28 mouse cellular contexts compared by ENCODE assay signal in the genomic region with DNA sequence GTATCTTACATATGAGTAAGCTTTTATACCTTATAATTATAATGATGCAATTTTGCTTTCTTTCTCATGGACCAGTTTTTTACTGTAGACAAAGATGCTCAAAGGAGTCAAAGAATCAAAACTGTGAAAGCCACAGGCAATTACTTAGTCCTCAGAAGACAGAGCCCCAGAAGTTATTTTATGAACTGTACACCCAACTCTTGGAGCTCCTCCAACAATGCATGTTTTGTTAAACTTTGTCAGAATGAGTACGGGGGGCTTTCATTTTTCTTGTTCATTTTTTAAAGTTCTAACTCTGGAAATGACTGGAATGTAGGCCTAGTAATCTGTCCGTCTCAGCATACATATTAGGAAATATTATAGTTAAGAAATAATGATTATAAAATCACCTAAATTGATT. TPM values are rescaled to one million over a fixed set of nuclear protein-coding genes. Genes with fewer than 3 reads are reported as not detected.
"Had no signal": no experiment of that assay in that cellular context is flagged by ENCODE, and none has a peak within 500 bp of the region (broad histone marks: within the 10 kb centered on the region; RNA-seq: fewer than 3 reads in every experiment).

No protein-coding gene starts in this region.

- H3K4me2 ChIP-seq: embryonic facial prominence, embryonic 12.5 days; embryonic facial prominence, embryonic 13.5 days; embryonic facial prominence, embryonic 15.5 days; forebrain, embryonic 12.5 days; forebrain, embryonic 13.5 days; forebrain, embryonic 15.5 days had no signal

- H3K36me3 ChIP-seq: embryonic facial prominence, embryonic 12.5 days; embryonic facial prominence, embryonic 13.5 days; embryonic facial prominence, embryonic 15.5 days; forebrain, embryonic 10.5 days; forebrain, embryonic 12.5 days; forebrain, embryonic 15.5 days had no signal

- H3K4me3 ChIP-seq: embryonic facial prominence, embryonic 12.5 days; embryonic facial prominence, embryonic 13.5 days; embryonic facial prominence, embryonic 15.5 days; erythroblast, embryonic 14.5 days; forebrain, embryonic 10.5 days; forebrain, embryonic 12.5 days; forebrain, embryonic 13.5 days; forebrain, embryonic 15.5 days; gastrocnemius, adult 2 months; heart, adult 2 months had no signal

- H3K9ac ChIP-seq: embryonic facial prominence, embryonic 12.5 days; embryonic facial prominence, embryonic 13.5 days; embryonic facial prominence, embryonic 15.5 days; forebrain, embryonic 12.5 days; forebrain, embryonic 13.5 days; forebrain, embryonic 15.5 days; forebrain, postnatal 0 days had no signal

- H3K4me1 ChIP-seq: embryonic facial prominence, embryonic 12.5 days; embryonic facial prominence, embryonic 13.5 days; embryonic facial prominence, embryonic 15.5 days; forebrain, embryonic 10.5 days; forebrain, embryonic 12.5 days; forebrain, embryonic 13.5 days; forebrain, embryonic 15.5 days had no signal

- H3K27me3 ChIP-seq: embryonic facial prominence, embryonic 12.5 days; embryonic facial prominence, embryonic 13.5 days; embryonic facial prominence, embryonic 15.5 days; forebrain, embryonic 12.5 days; forebrain, embryonic 13.5 days; forebrain, embryonic 15.5 days had no signal

- DNase-seq: cerebellum, adult 2 months; cerebellum, adult 8-10 months; cerebellum, adult 9-10 months; cerebellum, adult 9-11 months; cerebellum, postnatal 10 days; cerebellum, postnatal 14 days; cerebellum, postnatal 25 days; cerebellum, postnatal 36 days; embryo, embryonic 11 days; forebrain, postnatal 0 days; gastrocnemius, adult 2 months; gastrocnemius, postnatal 10 days; gastrocnemius, postnatal 14 days; gastrocnemius, postnatal 25 days; gastrocnemius, postnatal 36 days; heart, adult 11 months; heart, adult 18-20 months; heart, adult 2 months had no signal

- ATAC-seq: forebrain, embryonic 13.5 days; forebrain, embryonic 14.5 days; forebrain, embryonic 15.5 days; forebrain, embryonic 16.5 days; forebrain, postnatal 0 days had no signal

- H3K9me3 ChIP-seq: embryonic facial prominence, embryonic 12.5 days; embryonic facial prominence, embryonic 13.5 days; embryonic facial prominence, embryonic 15.5 days; forebrain, embryonic 10.5 days; forebrain, embryonic 12.5 days; forebrain, embryonic 13.5 days; forebrain, embryonic 15.5 days had no signal

- H3K27ac ChIP-seq: embryonic facial prominence, embryonic 12.5 days; embryonic facial prominence, embryonic 13.5 days; embryonic facial prominence, embryonic 15.5 days; forebrain, embryonic 10.5 days; forebrain, embryonic 12.5 days; forebrain, embryonic 13.5 days; forebrain, embryonic 15.5 days; gastrocnemius, adult 2 months; heart, adult 2 months had no signal

RNA-seq across cellular contexts. Expression of gene Sema3d, which starts 16.1 kb away (rescaled TPM):
- polyA plus RNA-seq: erythroblast, embryonic 14.5 days had no signal
